Mouse (Mus musculus): Measurements from ENCODE around the gene Krt77. TPM values are rescaled to one million over a fixed set of nuclear protein-coding genes. Genes with fewer than 3 reads are reported as not detected.
A peak's percentile ranks its signal among the peaks of the same experiment; 100 is the strongest.

Gene Krt77
- total and polyA plus RNA-seq, 3 experiments = not detected

DNA sequence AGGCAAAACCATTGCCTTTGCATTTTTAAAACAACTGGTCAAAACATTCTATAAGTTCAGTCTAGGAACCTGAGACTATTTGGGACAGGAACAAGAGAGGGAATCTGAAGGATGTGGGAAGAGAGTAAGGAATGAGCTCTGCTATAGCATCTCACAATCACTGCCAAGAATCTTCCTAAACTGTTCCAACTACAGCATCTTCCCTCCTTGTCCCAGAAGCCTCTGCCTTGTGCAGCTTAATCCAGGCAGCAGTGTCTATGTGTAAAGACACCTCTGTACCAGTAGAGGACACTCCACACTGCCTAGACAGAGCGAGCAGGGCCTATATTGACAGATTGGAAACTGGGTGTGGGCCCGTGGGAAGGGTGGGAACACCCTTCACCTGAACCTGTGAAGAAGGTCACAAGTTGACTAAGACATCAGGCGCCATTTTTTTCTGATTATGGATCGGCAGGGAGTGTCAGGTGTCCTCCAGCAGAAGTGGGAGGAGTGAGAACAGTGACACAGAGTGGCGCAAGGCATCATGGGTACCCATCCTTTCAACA, 34.6 kb downstream of the Krt77 start:
- peaks cover 91% of the 10 kb centered on the region for H3K27me3 ChIP-seq (replicated peaks)
- no peak for DNase-seq (ENCODE audit: extremely low read depth)
- no peaks in the 10 kb centered on the region for H3K4me1 ChIP-seq (ENCODE audit: control insufficient read depth in 1 of 2, insufficient read depth in 2 of 2)
- peak overlapping the region; percentile 18 for H3K4me2 ChIP-seq (ENCODE audit: insufficient read depth, low read depth, poor library complexity, severe bottlenecking)
- H3K36me3 ChIP-seq (replicated peaks in 1 of 2; ENCODE audit: control insufficient read depth in 1 of 2, insufficient read depth in 1 of 2, low read length in 1 of 2) = no peaks in the 10 kb centered on the region
- TF ChIP-seq CTCF (conservative IDR thresholded peaks at IDR 0.05 in 1 of 2, IDR thresholded peaks at IDR 0.05 in 1 of 2; ENCODE audit: low read depth in 2 of 2, low read length in 2 of 2) = peak in 1 of 2 experiments; percentile 59; a peak in 2 of 4 replicates
- TF ChIP-seq SMC3 (IDR thresholded peaks at IDR 0.05; ENCODE audit: low read depth, low read length) = peak; percentile 41
- TF ChIP-seq MXI1 (IDR thresholded peaks at IDR 0.05; ENCODE audit: low read depth, low read length) = no peak
- peak; percentile 41 for TF ChIP-seq RAD21 (IDR thresholded peaks at IDR 0.05; ENCODE audit: low read depth, low read length)
- no peak for TF ChIP-seq IRF4 (IDR thresholded peaks at IDR 0.05; ENCODE audit: low read depth, low read length)
- dilution Hi-C loops (cut with MboI; ENCODE audit: extremely low pct_ligation_motif_present, extremely low pct_unique_long_range_greater_than_20kb, low sequenced_read_pairs) (no loop called here), in situ Hi-C loops (cut with MboI; ENCODE audit: low pct_ligation_motif_present, low pct_unique_long_range_greater_than_20kb, low sequenced_read_pairs) (no loop called here)
- no peak overlapping the region for H3K9ac ChIP-seq (ENCODE audit: insufficient read depth, low read depth)
- H3K27ac ChIP-seq (ENCODE audit: insufficient read depth, low read depth) = no peak overlapping the region
- H3K79me2 ChIP-seq (replicated peaks; ENCODE audit: control insufficient read depth, extremely low read depth, insufficient read depth, poor library complexity, severe bottlenecking) = no peaks in the 10 kb centered on the region
- no peaks in the 10 kb centered on the region for H3K9me3 ChIP-seq (replicated peaks; ENCODE audit: low read length)
- H3K4me3 ChIP-seq (replicated peaks in 1 of 3; ENCODE audit: low read depth in 2 of 3, low read length in 2 of 3, poor library complexity in 1 of 3) = no peak overlapping the region

DNA sequence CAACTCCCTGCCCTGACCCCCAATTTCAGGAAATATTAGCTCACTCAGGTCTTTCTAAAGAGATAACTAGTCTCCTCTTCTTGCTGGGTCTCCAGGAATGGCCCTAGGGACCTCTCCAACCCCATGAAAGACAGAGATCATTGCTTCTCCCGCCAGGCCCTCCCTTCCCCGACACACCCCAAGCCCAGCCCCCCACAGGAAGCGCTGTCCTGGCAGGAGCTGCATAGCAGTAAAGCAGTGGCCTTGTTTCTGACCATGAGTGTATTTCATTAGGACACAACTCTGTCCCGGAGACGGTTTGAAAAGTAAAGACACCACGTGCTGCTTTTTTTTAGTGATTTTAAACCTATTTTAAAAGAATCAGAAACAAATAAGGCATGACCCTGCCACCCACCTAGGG, 36.4 kb downstream of the Krt77 start:
- Histone ChIP-seq H3K9me3 (replicated peaks; ENCODE audit: low read length) (no peaks in the 10 kb centered on the region), H3K4me1 (ENCODE audit: control insufficient read depth in 1 of 2, insufficient read depth in 2 of 2) (no peaks in the 10 kb centered on the region), H3K27ac (ENCODE audit: insufficient read depth, low read depth) (no peak overlapping the region), H3K4me2 (ENCODE audit: insufficient read depth, low read depth, poor library complexity, severe bottlenecking) (no peak overlapping the region), H3K9ac (ENCODE audit: insufficient read depth, low read depth) (no peak overlapping the region), H3K27me3 (replicated peaks) (peaks cover 89% of the 10 kb centered on the region), H3K36me3 (replicated peaks in 1 of 2; ENCODE audit: control insufficient read depth in 1 of 2, insufficient read depth in 1 of 2, low read length in 1 of 2) (no peaks in the 10 kb centered on the region), H3K4me3 (replicated peaks in 1 of 3; ENCODE audit: low read depth in 2 of 3, low read length in 2 of 3, poor library complexity in 1 of 3) (no peak overlapping the region), H3K79me2 (replicated peaks; ENCODE audit: control insufficient read depth, extremely low read depth, insufficient read depth, poor library complexity, severe bottlenecking) (no peaks in the 10 kb centered on the region)
- no peak for DNase-seq (ENCODE audit: extremely low read depth)
- dilution Hi-C loops (cut with MboI; ENCODE audit: extremely low pct_ligation_motif_present, extremely low pct_unique_long_range_greater_than_20kb, low sequenced_read_pairs) (no loop called here), in situ Hi-C loops (cut with MboI; ENCODE audit: low pct_ligation_motif_present, low pct_unique_long_range_greater_than_20kb, low sequenced_read_pairs) (no loop called here)
- TF ChIP-seq RAD21 (IDR thresholded peaks at IDR 0.05; ENCODE audit: low read depth, low read length) = no peak
- TF ChIP-seq PAX5 (IDR thresholded peaks at IDR 0.05; ENCODE audit: low read length) = no peak
- TF ChIP-seq IRF4 (IDR thresholded peaks at IDR 0.05; ENCODE audit: low read depth, low read length) = no peak
- TF ChIP-seq NELFE (IDR thresholded peaks at IDR 0.05; ENCODE audit: low read depth, low read length) = no peak
- TF ChIP-seq ZKSCAN1 (IDR thresholded peaks at IDR 0.05; ENCODE audit: borderline replicate concordance, low read depth, low read length) = no peak
- no peak for TF ChIP-seq ETS1 (conservative IDR thresholded peaks at IDR 0.05; ENCODE audit: low read depth, low read length)
- no peak for TF ChIP-seq KAT2A (IDR thresholded peaks at IDR 0.05; ENCODE audit: insufficient replicate concordance, low read length)
- no peak for TF ChIP-seq USF2 (conservative IDR thresholded peaks at IDR 0.05; ENCODE audit: low read depth, low read length)
- TF ChIP-seq ELF1 (IDR thresholded peaks at IDR 0.05; ENCODE audit: low read depth, low read length) = no peak
- TF ChIP-seq TCF12 (IDR thresholded peaks at IDR 0.05; ENCODE audit: low read depth, low read length) = no peak
- TF ChIP-seq SMC3 (IDR thresholded peaks at IDR 0.05; ENCODE audit: low read depth, low read length) = no peak
- TF ChIP-seq JUN (IDR thresholded peaks at IDR 0.05; ENCODE audit: insufficient read depth, low read depth, low read length) = no peak
- no peak for TF ChIP-seq CHD2 (IDR thresholded peaks at IDR 0.05; ENCODE audit: low read length)
- no peak for TF ChIP-seq TBP (conservative IDR thresholded peaks at IDR 0.05; ENCODE audit: low read depth, low read length)
- TF ChIP-seq ZC3H11A (IDR thresholded peaks at IDR 0.05; ENCODE audit: low read depth, low read length) = no peak
- TF ChIP-seq CHD1 (IDR thresholded peaks at IDR 0.05; ENCODE audit: low read depth, low read length) = no peak
- TF ChIP-seq POLR2AphosphoS2 (IDR thresholded peaks at IDR 0.05; ENCODE audit: low read depth, low read length) = no peak
